Mouse (Mus musculus) neural tube, embryonic 12.5 days (tissue): ENCODE measurements around the gene Def6. TPM values are rescaled to one million over a fixed set of nuclear protein-coding genes. Genes with fewer than 3 reads are reported as not detected.
A peak's percentile ranks its signal among the peaks of the same experiment; 100 is the strongest.

Source experiments
- ATAC-seq: fragments of 200-750 bp; cut with Nextera tagmentation; 2 replicates; pipeline ENCODE4 v1.8.0; 2017; ENCODE audit warnings: low read depth, mild to moderate bottlenecking, moderate TSS enrichment, moderate library complexity; ENCODE audit not compliant: low FRiP score
- H3K27ac ChIP-seq: fragments of 300-500 bp; sonication (generic); 2 replicates; pipeline ENCODE4 v1.5.1; 2016
- H3K27me3 ChIP-seq: fragments of 300-500 bp; sonication (generic); replicated peaks from 2 replicates; pipeline ENCODE4 v1.6.1; 2016; ENCODE audit warnings: mild to moderate bottlenecking
- H3K36me3 ChIP-seq: fragments of 300-500 bp; sonication (generic); 2 replicates; pipeline ENCODE4 v1.6.1; 2016; ENCODE audit warnings: mild to moderate bottlenecking
- H3K4me1 ChIP-seq: fragments of 300-500 bp; sonication (generic); 2 replicates; pipeline ENCODE4 v1.6.1; 2016
- H3K4me2 ChIP-seq: fragments of 300-500 bp; sonication (generic); replicated peaks from 2 replicates; pipeline ENCODE4 v1.6.1; 2016; ENCODE audit warnings: mild to moderate bottlenecking
- H3K4me3 ChIP-seq: fragments of 300-500 bp; sonication (generic); 2 replicates; pipeline ENCODE4 v1.5.1; 2016
- H3K9ac ChIP-seq: fragments of 300-500 bp; sonication (generic); 2 replicates; pipeline ENCODE4 v1.6.1; 2016; ENCODE audit warnings: mild to moderate bottlenecking
- H3K9me3 ChIP-seq: fragments of 300-500 bp; sonication (generic); 2 replicates; pipeline ENCODE4 v1.6.1; 2016; ENCODE audit warnings: mild to moderate bottlenecking
- WGBS: fragments of 180-500 bp; shearing (Covaris S2); methylation state at CpG from one replicate; pipeline ENCODE4 v1.1.7; 2016; 5-methylcytosine and 5-hydroxymethylcytosine counted together
- polyA plus RNA-seq: library from polyadenylated mRNA; unstranded; fragments of >200 nt; fragmentation: Nextera tagmentation; extraction: Ambion mirVana; gene quantifications from 2 replicates; pipeline ENCODE4 v1.2.1, GENCODE M21; 2016

The Def6 gene
- polyA plus RNA-seq, 1 experiment from 2014 or later: 5.3 TPM

DNA sequence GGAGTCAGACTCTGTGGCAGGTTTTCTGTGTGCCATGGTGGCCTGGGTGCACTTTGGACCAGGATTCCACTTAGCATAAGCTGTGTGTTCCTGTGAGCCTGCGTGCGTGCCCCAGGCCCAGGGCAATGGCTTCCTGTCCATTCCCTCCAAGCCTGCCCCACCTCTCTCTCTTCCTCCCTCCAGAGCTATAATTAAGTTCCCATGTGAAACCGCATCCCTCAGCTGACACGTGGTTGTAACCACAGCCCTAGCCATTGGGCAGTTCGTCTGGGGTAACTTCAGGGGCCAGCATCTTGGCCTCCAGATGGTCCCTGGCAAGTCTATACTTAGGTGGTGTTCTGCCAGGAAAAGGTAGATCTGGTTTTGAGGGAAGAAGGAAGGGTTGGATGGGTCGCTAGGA, 40.0 kb downstream of the Def6 start:
- 57% methylated on average over 6 of the region's 6 CpGs for WGBS
- 0 out of 2 replicates have a peak overlapping the region, but pooled peaks have one; percentile 3 for H3K4me2 ChIP-seq
- no peak for ATAC-seq
- H3K27me3 ChIP-seq: no peaks in the 10 kb centered on the region
- H3K4me1 ChIP-seq: peaks cover 37% of the 10 kb centered on the region
- no peak overlapping the region for H3K9ac ChIP-seq
- H3K4me3 ChIP-seq: no peak overlapping the region
- H3K27ac ChIP-seq: no peak overlapping the region
- H3K36me3 ChIP-seq: no peaks in the 10 kb centered on the region
- H3K9me3 ChIP-seq: no peaks in the 10 kb centered on the region

- 78% methylated on average over 12 of the region's 12 CpGs for WGBS
- Histone ChIP-seq H3K4me2 (no peak overlapping the region), H3K9ac (no peak overlapping the region), H3K27ac (no peak overlapping the region), H3K4me3 (no peak overlapping the region), H3K27me3 (no peaks in the 10 kb centered on the region), H3K9me3 (no peaks in the 10 kb centered on the region), H3K36me3 (no peaks in the 10 kb centered on the region), H3K4me1 (peaks cover 37% of the 10 kb centered on the region)
- no peak for ATAC-seq
Observed at GRCm38 (mm10) chr17:28249062-28249461, 41.5 kb downstream of the Def6 start.

- H3K27ac ChIP-seq: no peak overlapping the region
- ATAC-seq: no peak
- WGBS: 85% methylated on average over 12 of the region's 12 CpGs
- no peaks in the 10 kb centered on the region for H3K27me3 ChIP-seq
- no peak overlapping the region for H3K4me3 ChIP-seq
- no peaks in the 10 kb centered on the region for H3K9me3 ChIP-seq
- H3K36me3 ChIP-seq: no peaks in the 10 kb centered on the region
- no peak overlapping the region for H3K9ac ChIP-seq
- H3K4me2 ChIP-seq: no peak overlapping the region
- peaks cover 37% of the 10 kb centered on the region for H3K4me1 ChIP-seq
Observed at GRCm38 (mm10) chr17:28251579-28252280, 44.2 kb downstream of the Def6 start.

DNA sequence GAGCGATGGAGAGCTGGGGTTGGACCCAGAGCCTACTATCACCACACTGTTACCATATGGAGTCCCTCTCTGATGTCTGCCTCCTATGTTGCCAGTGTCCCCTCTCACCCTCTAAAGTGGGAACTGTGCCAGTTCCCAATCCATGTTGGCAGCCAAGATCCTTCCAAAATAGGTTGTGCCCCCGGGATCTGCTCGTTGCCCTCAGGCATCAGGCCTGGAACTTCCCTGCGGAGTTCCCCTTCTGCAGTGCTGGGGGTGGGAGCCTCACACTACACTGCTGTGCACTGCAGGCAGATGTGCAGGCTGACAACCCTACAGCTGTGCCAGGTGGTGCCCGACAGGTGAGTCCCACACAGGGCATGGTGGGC, 44.7 kb downstream of the Def6 start:
- H3K27me3 ChIP-seq: no peaks in the 10 kb centered on the region
- ATAC-seq: no peak
- H3K4me1 ChIP-seq: peaks cover 37% of the 10 kb centered on the region
- no peaks in the 10 kb centered on the region for H3K36me3 ChIP-seq
- H3K4me3 ChIP-seq: no peak overlapping the region
- no peak overlapping the region for H3K4me2 ChIP-seq
- 94% methylated on average over 5 of the region's 5 CpGs for WGBS
- no peak overlapping the region for H3K9ac ChIP-seq
- no peaks in the 10 kb centered on the region for H3K9me3 ChIP-seq
- no peak overlapping the region for H3K27ac ChIP-seq

- Histone ChIP-seq H3K27me3 (no peaks in the 10 kb centered on the region), H3K9me3 (no peaks in the 10 kb centered on the region), H3K4me3 (no peak overlapping the region), H3K9ac (no peak overlapping the region), H3K4me2 (no peak overlapping the region), H3K4me1 (peaks cover 32% of the 10 kb centered on the region), H3K27ac (no peak overlapping the region), H3K36me3 (no peaks in the 10 kb centered on the region)
- ATAC-seq: no peak
- 73% methylated on average over 7 of the region's 7 CpGs for WGBS
Observed at GRCm38 (mm10) chr17:28253216-28253615, 45.6 kb downstream of the Def6 start.

DNA sequence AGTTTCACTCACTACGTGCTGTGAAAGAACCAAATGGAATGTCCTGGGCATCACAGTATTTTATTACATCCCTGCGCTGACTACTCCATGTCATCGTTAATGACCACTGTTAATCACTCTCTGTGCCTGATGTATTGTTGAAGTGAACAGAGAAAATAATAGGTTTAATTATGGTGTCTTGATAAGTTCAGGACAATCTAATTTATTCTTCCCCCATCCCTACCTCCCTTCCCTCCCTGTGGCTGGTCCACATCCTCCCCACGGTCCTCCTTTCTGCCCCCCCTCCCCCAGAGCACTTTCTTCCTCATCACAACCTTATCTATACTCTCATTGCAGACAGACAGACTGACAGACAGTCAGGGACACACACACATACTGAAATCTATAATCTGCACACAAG, 47.2 kb downstream of the Def6 start:
- Histone ChIP-seq H3K4me1 (peaks cover 32% of the 10 kb centered on the region), H3K4me3 (no peak overlapping the region), H3K36me3 (no peaks in the 10 kb centered on the region), H3K4me2 (no peak overlapping the region), H3K9me3 (no peaks in the 10 kb centered on the region), H3K27me3 (no peaks in the 10 kb centered on the region), H3K9ac (no peak overlapping the region), H3K27ac (peak overlapping the region; percentile 22; the same call in 1 of the 2 replicates)
- 44% methylated on average over 4 of the region's 4 CpGs for WGBS
- ATAC-seq: no peak

DNA sequence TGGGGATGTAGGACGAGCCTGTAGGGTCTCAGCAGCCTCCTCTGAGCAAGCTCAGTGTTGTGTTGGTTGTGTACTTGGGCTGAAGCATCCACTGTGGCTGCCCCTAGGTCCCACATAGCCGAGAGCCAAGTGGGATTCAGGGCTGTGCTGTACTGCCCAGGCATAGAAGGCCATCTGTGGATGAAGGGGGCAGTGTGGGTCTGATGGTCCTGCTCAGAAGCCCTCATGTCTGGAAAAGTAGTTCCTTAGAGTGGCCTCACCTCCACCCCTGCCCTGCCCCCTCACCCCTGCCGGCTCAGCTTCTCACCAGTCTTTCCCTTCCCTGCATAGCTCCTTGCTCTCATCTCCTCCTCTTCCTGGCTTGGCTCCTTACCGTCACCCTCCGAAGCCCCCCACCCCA, 48.1 kb downstream of the Def6 start:
- H3K9ac ChIP-seq: no peak overlapping the region
- H3K27me3 ChIP-seq: no peaks in the 10 kb centered on the region
- WGBS: 27% methylated on average over 5 of the region's 5 CpGs
- no peak overlapping the region; the same call in 1 of the 2 replicates for H3K4me2 ChIP-seq
- no peaks in the 10 kb centered on the region for H3K9me3 ChIP-seq
- H3K4me1 ChIP-seq: peaks cover 32% of the 10 kb centered on the region
- H3K4me3 ChIP-seq: no peak overlapping the region
- ATAC-seq: 0 out of 2 replicates have a peak, but pooled peaks have one; percentile 25
- H3K36me3 ChIP-seq: no peaks in the 10 kb centered on the region
- H3K27ac ChIP-seq: 0 out of 2 replicates have a peak overlapping the region, but pooled peaks have one; percentile 27

GRCm38 (mm10) chr17:28256651-28257328, 49.2 kb downstream of the Def6 start:
- no peaks in the 10 kb centered on the region for H3K36me3 ChIP-seq
- no peaks in the 10 kb centered on the region for H3K9me3 ChIP-seq
- peaks cover 32% of the 10 kb centered on the region for H3K4me1 ChIP-seq
- H3K9ac ChIP-seq: no peak overlapping the region
- no peak for ATAC-seq
- H3K27ac ChIP-seq: no peak overlapping the region
- no peak overlapping the region; the same call in 1 of the 2 replicates for H3K4me2 ChIP-seq
- WGBS: 69% methylated on average over 13 of the region's 13 CpGs
- H3K27me3 ChIP-seq: no peaks in the 10 kb centered on the region
- no peak overlapping the region for H3K4me3 ChIP-seq

- H3K36me3 ChIP-seq: no peaks in the 10 kb centered on the region
- peaks cover 28% of the 10 kb centered on the region for H3K4me1 ChIP-seq
- H3K9ac ChIP-seq: no peak overlapping the region
- no peaks in the 10 kb centered on the region for H3K9me3 ChIP-seq
- no peak overlapping the region for H3K27ac ChIP-seq
- H3K27me3 ChIP-seq: no peaks in the 10 kb centered on the region
- no peak for ATAC-seq
- no peak overlapping the region for H3K4me2 ChIP-seq
- 88% methylated on average over 9 of the region's 9 CpGs for WGBS
- H3K4me3 ChIP-seq: no peak overlapping the region
Observed at GRCm38 (mm10) chr17:28258325-28258724, 50.7 kb downstream of the Def6 start.

- no peak overlapping the region for H3K9ac ChIP-seq
- no peak overlapping the region for H3K27ac ChIP-seq
- no peaks in the 10 kb centered on the region for H3K36me3 ChIP-seq
- no peaks in the 10 kb centered on the region for H3K9me3 ChIP-seq
- H3K27me3 ChIP-seq: no peaks in the 10 kb centered on the region
- H3K4me2 ChIP-seq: no peak overlapping the region
- WGBS: 81% methylated on average over 16 of the region's 16 CpGs
- H3K4me1 ChIP-seq: peaks cover 20% of the 10 kb centered on the region
- H3K4me3 ChIP-seq: no peak overlapping the region
- ATAC-seq: no peak
Observed at GRCm38 (mm10) chr17:28259890-28260542, 52.4 kb downstream of the Def6 start.

DNA sequence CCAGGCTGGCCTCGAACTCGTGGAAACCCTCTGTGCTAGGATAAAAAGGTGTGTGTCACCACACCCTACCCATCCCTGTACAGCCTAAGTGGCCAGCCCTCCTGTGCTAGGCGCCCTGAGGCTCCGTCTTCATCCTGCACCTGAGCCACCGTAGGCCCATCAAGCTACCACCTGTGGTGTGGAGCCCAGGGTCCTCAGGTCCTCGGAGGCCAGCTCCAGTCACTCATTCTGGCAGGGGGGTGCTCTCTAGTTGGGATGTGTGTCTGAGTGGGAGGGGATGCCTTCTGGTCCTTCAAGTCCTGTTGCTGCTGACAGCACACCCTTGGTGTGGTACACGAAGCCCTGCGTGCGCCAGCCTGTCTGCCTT, 52.9 kb downstream of the Def6 start:
- no peak overlapping the region for H3K4me3 ChIP-seq
- H3K4me1 ChIP-seq: peaks cover 15% of the 10 kb centered on the region
- 91% methylated on average over 9 of the region's 9 CpGs for WGBS
- H3K27ac ChIP-seq: no peak overlapping the region
- H3K9ac ChIP-seq: no peak overlapping the region
- no peaks in the 10 kb centered on the region for H3K36me3 ChIP-seq
- H3K27me3 ChIP-seq: no peaks in the 10 kb centered on the region
- H3K4me2 ChIP-seq: no peak overlapping the region
- ATAC-seq: no peak
- H3K9me3 ChIP-seq: no peaks in the 10 kb centered on the region

DNA sequence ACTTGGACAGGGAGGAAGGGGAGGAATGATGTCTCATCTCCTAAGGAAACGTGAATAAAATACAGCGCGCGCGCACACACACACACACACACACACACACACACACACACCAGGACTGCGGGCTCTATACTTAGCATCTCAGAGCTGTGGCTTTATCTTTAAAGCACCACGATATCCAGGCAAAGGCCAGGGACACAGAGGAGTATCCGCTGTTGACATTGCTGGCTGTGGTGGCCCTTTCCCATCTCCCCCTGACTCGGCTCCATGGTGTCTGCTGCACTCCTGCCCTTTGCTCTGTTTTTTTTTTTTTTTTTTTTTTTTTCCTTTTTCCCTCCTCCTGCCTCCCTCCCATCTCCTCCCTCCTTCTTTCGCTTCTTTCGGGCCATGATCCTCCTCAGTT, 54.2 kb downstream of the Def6 start:
- Histone ChIP-seq H3K9ac (no peak overlapping the region), H3K36me3 (no peaks in the 10 kb centered on the region), H3K4me1 (peaks cover 7% of the 10 kb centered on the region; the same call in 1 of the 2 replicates), H3K4me2 (no peak overlapping the region), H3K27me3 (no peaks in the 10 kb centered on the region), H3K9me3 (no peaks in the 10 kb centered on the region), H3K4me3 (no peak overlapping the region), H3K27ac (no peak overlapping the region)
- 87% methylated on average over 11 of the region's 11 CpGs for WGBS
- ATAC-seq: no peak
